Mouse (Mus musculus): Measurements from ENCODE around the gene Ankrd55.

- TF ChIP-seq GATA1 (IDR thresholded peaks at IDR 0.05; ENCODE audit: borderline replicate concordance, low read length): no peak
- no peak for TF ChIP-seq FLI1 (IDR thresholded peaks at IDR 0.05; ENCODE audit: low read length)
These were observed 98.3 kb downstream of the Ankrd55 start for GRCm38 (mm10) chr13:112386494-112387075.
